Mouse (Mus musculus) telencephalon, adult 2 months (tissue): ENCODE measurements around the gene Krtap12-1.
"Not testable (repeated sequence)": the region's sequence is repeated elsewhere in the genome, so short reads cannot be mapped to it uniquely, and the experiment has no call there.

Experiments
- DNase-seq: peaks from one replicate; pipeline ENCODE4 v3.0.0-alpha.2; 2011; ENCODE audit warnings: low read depth, low spot score

Gene Krtap12-1

DNA sequence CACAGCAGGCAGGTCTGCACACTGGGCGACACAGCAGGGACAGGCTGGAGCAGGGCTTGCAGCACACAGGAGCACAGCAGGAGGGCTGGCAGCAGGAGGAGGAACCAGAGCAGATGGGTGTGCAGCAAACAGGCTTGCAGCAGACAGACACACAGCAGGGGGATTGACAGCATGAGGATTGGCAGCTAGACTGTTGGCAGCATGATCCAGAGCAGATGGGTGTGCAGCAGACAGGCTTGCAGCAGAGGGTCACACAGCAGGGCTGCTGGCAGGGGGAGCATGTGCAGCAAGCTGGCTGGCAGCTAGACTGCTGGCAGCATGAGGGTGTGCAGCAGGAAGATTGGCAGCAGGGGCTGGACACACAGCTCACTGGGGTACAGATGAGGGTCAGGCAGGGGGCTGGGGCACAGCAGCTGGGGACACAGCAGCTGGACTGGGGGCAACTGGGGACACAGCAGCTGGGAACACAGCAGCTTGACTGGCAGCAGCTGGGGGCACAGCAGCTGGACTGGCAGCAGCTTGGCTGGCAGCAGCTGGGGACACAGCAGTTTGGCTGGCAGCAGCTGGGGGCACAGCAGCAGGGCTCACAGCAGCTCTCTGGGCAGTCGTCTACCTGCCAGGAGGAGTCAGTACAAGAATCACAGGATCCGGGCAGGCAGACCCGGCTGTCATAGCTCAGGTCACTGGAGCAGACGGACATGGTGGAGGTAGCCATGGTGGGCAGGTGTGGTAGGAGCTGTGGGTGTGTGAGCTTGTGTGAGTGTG lies 21.7 kb downstream of the Krtap12-1 start, which contains the start of gene Gm18596:
Gene Gm18596 (minus strand): TSS at position 715 of the 765 bp plus-strand sequence.
- DNase-seq: not testable (repeated sequence)

DNA sequence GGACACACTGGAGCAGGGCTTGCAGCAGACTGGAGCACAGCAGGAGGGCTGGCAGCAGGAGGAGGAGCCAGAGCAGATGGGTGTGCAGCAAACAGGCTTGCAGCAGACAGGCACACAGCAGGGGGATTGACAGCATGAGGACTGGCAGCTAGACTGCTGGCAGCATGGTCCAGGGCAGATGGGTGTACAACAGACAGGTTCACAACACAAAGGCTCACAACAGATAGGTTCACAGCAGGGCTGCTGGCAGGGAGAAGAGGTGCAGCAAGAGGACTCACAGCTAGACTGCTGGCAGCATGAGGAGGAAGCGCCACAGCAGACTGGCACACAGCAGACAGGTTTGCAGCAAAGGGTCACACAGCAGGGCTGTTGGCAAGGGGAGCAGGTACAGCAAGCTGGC lies 30.3 kb downstream of the Krtap12-1 start:
- DNase-seq: not testable (repeated sequence)

DNA sequence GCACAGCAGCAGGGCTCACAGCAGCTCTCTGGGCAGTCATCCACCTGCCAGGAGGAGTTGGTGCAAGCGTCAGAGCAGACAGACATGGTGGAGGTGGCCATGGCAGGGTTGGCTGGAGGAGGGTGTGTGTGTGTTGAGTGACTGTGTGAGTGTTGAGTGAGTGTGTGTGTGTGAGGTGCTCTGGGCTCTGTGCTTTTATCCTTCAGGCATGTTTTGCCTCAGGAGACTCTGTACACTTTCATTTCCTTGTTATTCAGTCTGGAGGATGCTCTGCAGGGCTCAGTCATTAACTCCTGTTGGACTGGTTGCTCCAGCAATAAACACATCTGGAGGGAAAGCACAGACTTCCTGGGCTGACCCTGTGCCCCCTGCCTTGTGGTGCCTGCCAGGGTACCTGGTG lies 30.9 kb downstream of the Krtap12-1 start, which contains the start of gene Gm9736:
Gene Gm9736 (minus strand): TSS at position 101 of the 400 bp plus-strand sequence.
- DNase-seq: not testable (repeated sequence)

DNA sequence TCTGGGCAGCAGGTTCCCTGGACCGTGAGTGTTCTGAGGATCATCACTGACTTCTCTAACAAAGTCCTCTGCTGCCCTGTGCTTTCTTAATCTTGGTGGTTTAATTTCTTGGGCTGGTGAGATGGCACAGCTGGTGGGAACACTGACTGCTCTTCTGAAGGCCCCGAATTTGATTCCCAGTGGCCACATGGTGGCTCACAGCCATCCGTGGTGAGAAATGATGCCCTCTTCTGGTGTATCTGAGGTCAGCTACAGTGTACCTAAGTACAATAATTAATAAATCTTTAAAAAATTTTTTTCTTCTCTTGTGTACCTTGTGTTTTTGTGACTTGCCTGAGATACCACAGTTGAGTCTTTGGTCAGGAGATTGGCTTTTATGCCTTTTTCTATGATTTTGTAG lies 31.9 kb downstream of the Krtap12-1 start:
- not testable (repeated sequence) for DNase-seq

DNA sequence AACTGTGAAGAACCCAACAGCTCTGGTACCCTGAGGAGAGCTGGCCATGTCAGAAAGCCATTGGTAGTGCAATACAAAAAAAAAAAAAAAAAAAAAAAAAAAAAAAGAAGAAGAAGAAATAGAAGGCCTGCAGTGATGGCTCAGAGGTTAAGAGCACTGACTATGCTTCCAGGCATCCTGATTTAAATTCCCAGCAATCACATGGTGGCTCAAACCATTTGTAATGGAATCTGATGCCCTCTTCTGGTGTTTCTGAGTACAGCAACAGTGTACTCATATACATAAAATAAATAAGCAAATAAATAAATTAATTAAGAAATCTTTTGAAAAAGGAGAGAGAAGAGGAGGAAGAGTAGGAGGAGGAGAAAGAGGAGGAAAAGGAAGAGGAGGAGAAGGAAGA lies 33.0 kb downstream of the Krtap12-1 start:
- no peak for DNase-seq

DNA sequence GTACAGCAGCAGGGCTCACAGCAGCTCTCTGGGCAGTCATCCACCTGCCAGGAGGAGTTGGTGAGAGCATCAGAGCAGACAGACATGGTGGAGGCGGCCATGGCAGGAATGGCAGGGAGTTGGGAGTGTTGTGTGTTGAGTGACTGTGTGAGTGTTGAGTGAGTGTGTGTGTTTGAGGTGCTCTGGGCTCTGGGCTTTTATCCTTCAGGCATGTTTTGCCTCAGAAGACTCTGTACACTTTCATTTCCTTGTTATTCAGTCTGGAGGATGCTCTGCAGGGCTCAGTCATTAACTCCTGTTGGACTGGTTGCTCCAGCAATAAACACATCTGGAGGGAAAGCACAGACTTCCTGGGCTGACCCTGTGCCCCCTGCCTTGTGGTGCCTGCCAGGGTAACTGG lies 39.2 kb downstream of the Krtap12-1 start, which contains the start of gene Gm3233:
Gene Gm3233 (minus strand): TSS at position 101 of the 400 bp plus-strand sequence.
- DNase-seq: not testable (repeated sequence)

DNA sequence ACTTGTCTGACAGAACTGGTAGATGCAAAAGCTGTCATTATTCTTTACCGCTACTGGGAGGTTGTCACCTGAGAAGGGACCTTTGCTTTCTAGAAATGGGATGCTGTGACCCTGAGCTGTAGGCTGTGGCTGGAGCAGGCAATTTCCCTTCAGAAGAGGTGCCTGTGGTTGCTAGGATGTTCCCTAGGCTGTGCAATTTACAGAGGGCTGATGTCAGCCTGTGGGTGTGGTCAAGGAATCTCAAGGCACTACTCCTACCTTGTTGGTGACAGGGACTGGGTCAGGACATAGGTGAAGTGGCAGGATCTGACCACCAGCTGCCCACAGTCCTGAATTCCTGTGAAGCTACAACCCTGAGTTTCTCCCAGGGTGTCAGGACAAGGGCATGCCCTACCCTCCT lies 49.3 kb downstream of the Krtap12-1 start:
- no peak for DNase-seq
